ENCODE assay signal across 21 mouse cellular contexts in the genomic region with DNA sequence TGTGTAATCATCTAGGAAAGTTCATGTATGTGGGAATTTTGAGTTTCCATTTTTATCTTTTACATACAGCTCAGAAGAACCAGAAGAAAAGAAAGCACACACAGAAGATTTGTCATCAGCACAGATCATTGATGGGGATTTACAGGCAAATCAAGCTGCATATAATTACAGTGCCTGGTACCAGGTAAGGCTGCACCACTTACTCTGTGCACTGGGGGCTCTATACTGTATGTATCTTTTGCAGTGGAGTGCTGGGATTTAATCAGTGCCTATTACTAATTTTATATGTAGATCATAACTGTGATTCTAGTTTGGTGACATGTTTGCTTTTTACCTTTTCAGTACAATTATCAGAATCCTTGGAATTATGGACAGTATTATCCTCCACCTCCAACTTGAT.
"Had no signal": no experiment of that assay in that cellular context is flagged by ENCODE, and none has a peak within 500 bp of the region (broad histone marks: within the 10 kb centered on the region; RNA-seq: fewer than 3 reads in every experiment).

No protein-coding gene starts in this region.

- H3K9ac ChIP-seq: kidney, embryonic 15.5 days; limb, embryonic 13.5 days; liver, embryonic 12.5 days; liver, embryonic 15.5 days; midbrain, embryonic 12.5 days; midbrain, embryonic 15.5 days; neural tube, embryonic 12.5 days; neural tube, embryonic 15.5 days had no signal

- H3K4me1 ChIP-seq: kidney, embryonic 15.5 days; limb, embryonic 10.5 days; limb, embryonic 13.5 days; liver, embryonic 12.5 days; liver, embryonic 15.5 days; midbrain, embryonic 12.5 days; midbrain, embryonic 15.5 days; neural tube, embryonic 12.5 days; neural tube, embryonic 15.5 days had no signal

- H3K4me2 ChIP-seq: kidney, embryonic 15.5 days; limb, embryonic 13.5 days; liver, embryonic 12.5 days; liver, embryonic 15.5 days; midbrain, embryonic 12.5 days; midbrain, embryonic 15.5 days; neural tube, embryonic 12.5 days; neural tube, embryonic 15.5 days had no signal

- H3K9me3 ChIP-seq: kidney, embryonic 15.5 days; limb, embryonic 10.5 days; limb, embryonic 13.5 days; liver, embryonic 12.5 days; liver, embryonic 15.5 days; midbrain, embryonic 12.5 days; midbrain, embryonic 15.5 days; neural tube, embryonic 12.5 days; neural tube, embryonic 15.5 days had no signal

- H3K27me3 ChIP-seq: kidney, embryonic 15.5 days; limb, embryonic 13.5 days; liver, embryonic 12.5 days; liver, embryonic 15.5 days; midbrain, embryonic 12.5 days; midbrain, embryonic 15.5 days; neural tube, embryonic 12.5 days; neural tube, embryonic 15.5 days had no signal

- H3K27ac ChIP-seq: kidney, embryonic 15.5 days; limb, embryonic 10.5 days; limb, embryonic 13.5 days; liver, embryonic 12.5 days; liver, embryonic 15.5 days; midbrain, embryonic 12.5 days; midbrain, embryonic 15.5 days; neural tube, embryonic 12.5 days; neural tube, embryonic 15.5 days had no signal

- DNase-seq: kidney, adult 8-10 months; kidney, postnatal 10 days; kidney, postnatal 36 days; liver; lung, adult 18-20 months; lung, postnatal 14 days; lung, postnatal 4 days; right cerebral cortex, postnatal 25 days; spleen, adult 18-20 months; thymus, adult 2 months; thymus, postnatal 14 days; thymus, postnatal 4 days had no signal

- H3K4me3 ChIP-seq: kidney, embryonic 15.5 days; limb, embryonic 10.5 days; limb, embryonic 13.5 days; liver, embryonic 12.5 days; liver, embryonic 15.5 days; midbrain, embryonic 12.5 days; midbrain, embryonic 15.5 days; neural tube, embryonic 12.5 days; neural tube, embryonic 15.5 days had no signal

- ATAC-seq: liver, embryonic 12.5 days; midbrain, embryonic 15.5 days had no signal
